Mouse (Mus musculus): ENCODE results near the gene Mllt3.

DNA sequence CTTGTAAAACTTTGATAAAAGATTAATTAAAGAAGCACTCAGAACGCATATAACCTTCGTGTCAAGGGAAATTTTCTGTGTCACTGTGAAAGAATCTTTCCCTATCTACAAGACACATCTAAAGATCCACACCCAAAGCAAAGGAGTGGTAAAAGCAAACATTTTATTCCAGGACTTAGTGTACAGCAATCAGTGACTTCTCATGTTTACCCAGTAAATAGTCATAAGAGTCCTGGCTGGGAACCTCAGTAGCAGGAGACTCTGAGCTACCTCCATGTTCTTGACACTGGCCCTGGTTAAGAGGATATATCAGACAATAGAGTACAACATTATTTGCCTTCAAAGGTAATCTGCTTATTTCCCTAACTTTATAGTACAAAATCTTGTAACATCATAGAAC, 233.7 kb downstream of the Mllt3 start:
- TF ChIP-seq CTCF (IDR thresholded peaks at IDR 0.05; ENCODE audit: extremely low read depth, insufficient read length, insufficient replicate concordance, low read depth, low read length) (no peak), POLR2A (IDR thresholded peaks at IDR 0.05; ENCODE audit: low read depth, low read length) (no peak)
